Mouse (Mus musculus) lung, embryonic 14.5 days (tissue): ENCODE data around the gene Gm11027. TPM values are rescaled to one million over a fixed set of nuclear protein-coding genes. Genes with fewer than 3 reads are reported as not detected.
A peak's percentile ranks its signal among the peaks of the same experiment; 100 is the strongest.
"Not testable (repeated sequence)": the region's sequence is repeated elsewhere in the genome, so short reads cannot be mapped to it uniquely, and the experiment has no call there.

Experiments
- ATAC-seq: fragments of 200-750 bp; cut with Nextera tagmentation; 2 replicates; pipeline ENCODE4 v1.8.0; 2017; ENCODE audit warnings: mild to moderate bottlenecking, moderate TSS enrichment, moderate library complexity; ENCODE audit not compliant: insufficient read depth
- DNase-seq: peaks from one replicate; pipeline ENCODE4 v3.0.0-alpha.2; 2015
- H3K27ac ChIP-seq: fragments of 300-500 bp; sonication (generic); 2 replicates; pipeline ENCODE4 v1.5.1; 2014; ENCODE audit warnings: low read depth, mild to moderate bottlenecking, moderate library complexity
- H3K27me3 ChIP-seq: fragments of 300-500 bp; sonication (generic); 2 replicates; pipeline ENCODE4 v1.6.1; 2014; ENCODE audit warnings: low read length, control low read depth; ENCODE audit not compliant: insufficient read depth
- H3K36me3 ChIP-seq: fragments of 300-500 bp; sonication (generic); 2 replicates; pipeline ENCODE4 v1.6.1; 2014; ENCODE audit warnings: control low read depth; ENCODE audit not compliant: insufficient read depth
- H3K4me1 ChIP-seq: fragments of 300-500 bp; sonication (generic); 2 replicates; pipeline ENCODE4 v1.6.1; 2014; ENCODE audit warnings: antibody characterized with exemption, control low read depth; ENCODE audit not compliant: insufficient read depth
- H3K4me2 ChIP-seq: fragments of 300-500 bp; sonication (generic); 2 replicates; pipeline ENCODE4 v1.6.1; 2014; ENCODE audit warnings: mild to moderate bottlenecking
- H3K4me3 ChIP-seq: fragments of 300-500 bp; sonication (generic); 2 replicates; pipeline ENCODE4 v1.5.1; 2014; ENCODE audit warnings: low read depth, low read length
- H3K9ac ChIP-seq: fragments of 300-500 bp; sonication (generic); 2 replicates; pipeline ENCODE4 v1.6.1; 2014
- H3K9me3 ChIP-seq: fragments of 300-500 bp; sonication (generic); 2 replicates; pipeline ENCODE4 v1.6.1; 2016; ENCODE audit warnings: low read depth, low read length, control low read depth
- CTCF ChIP-seq: IDR thresholded peaks from 2 replicates; pipeline ENCODE4 v1.5.1; 2016; ENCODE audit warnings: antibody characterized with exemption, low read depth
- WGBS: fragments of 180-500 bp; shearing (Covaris S2); extraction: QIAGEN DNeasy Blood & Tissue Kit; methylation state at CpG from one replicate; pipeline ENCODE4 v1.1.7; 2014; 5-methylcytosine and 5-hydroxymethylcytosine counted together
- polyA plus RNA-seq: library from polyadenylated mRNA; unstranded; fragments of >200 nt; fragmentation: Nextera tagmentation; extraction: Ambion mirVana; gene quantifications from 2 replicates; pipeline ENCODE4 v1.2.1, GENCODE M21; 2014

Gene Gm11027
- not detected in 2 replicates for polyA plus RNA-seq

DNA sequence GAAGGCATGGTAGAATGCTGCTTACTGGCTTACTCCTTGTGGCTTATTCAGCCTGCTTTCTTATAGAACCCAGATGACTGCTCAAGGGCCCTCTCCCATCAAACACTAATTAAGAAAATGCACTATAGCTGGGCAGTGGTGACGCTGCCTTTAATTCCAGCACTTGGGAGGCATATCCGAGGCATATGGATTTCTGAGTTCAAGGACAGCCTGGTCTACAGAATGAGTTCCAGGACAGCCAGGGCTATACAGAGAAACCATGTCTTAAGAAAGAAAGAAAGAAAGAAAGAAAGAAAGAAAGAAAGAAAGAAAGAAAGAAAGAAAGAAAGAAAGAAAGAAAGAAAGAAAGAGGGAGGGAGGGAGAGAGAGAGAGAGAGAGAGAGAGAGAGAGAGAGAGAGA lies at the start of gene Gm11027:
TSS of gene Gm11027 (plus strand) at position 301 of the 400 bp plus-strand sequence.
- not testable (repeated sequence) for H3K36me3 ChIP-seq, H3K4me3 ChIP-seq, H3K9me3 ChIP-seq, ATAC-seq, H3K27me3 ChIP-seq, DNase-seq, H3K4me1 ChIP-seq, H3K9ac ChIP-seq, H3K27ac ChIP-seq, H3K4me2 ChIP-seq
- 79% methylated on average over 2 of the region's 2 CpGs for WGBS

DNA sequence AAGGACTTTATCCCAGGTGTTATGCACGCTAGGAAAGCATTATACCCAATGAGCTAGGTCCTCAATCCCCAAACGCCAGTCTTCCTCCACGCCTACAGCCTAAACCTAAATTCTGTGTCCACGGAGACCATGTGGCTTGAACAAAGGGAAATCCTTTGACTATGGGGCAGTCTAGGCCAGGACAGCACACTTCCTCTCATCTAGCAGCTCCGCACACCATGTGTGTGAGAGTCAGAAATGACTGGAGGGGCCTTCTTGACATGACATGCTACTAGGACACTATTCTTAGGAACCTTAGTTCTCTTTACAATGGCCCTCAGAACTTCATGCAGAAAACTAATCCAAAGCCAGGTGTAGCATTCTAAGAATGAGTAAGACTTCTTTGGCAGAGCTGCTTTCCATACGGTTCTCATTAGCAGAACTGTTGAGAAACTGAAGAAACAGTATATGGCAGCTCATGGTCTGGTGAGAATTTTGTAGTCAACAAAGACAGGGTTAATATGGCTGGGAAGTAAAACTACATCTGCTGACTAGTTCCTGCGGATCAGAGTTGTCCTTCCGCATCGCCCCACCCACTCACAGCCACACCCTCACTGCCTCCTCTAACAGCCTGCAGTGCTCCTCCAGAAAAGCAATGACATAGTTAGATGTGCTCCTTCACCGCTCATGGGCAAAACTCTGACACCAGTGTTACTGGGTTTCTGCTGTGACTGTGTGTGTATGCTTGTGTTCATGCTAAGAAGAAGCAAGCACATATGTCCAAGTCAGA lies 48.7 kb upstream of the Gm11027 start:
- DNase-seq (no peak), ATAC-seq (no peak)
- Histone ChIP-seq H3K9me3 (no peaks in the 10 kb centered on the region), H3K4me1 (no peaks in the 10 kb centered on the region), H3K4me2 (no peak overlapping the region), H3K27ac (no peak overlapping the region), H3K4me3 (no peak overlapping the region), H3K27me3 (no peaks in the 10 kb centered on the region), H3K36me3 (peaks cover 14% of the 10 kb centered on the region; the same call in 1 of the 2 replicates), H3K9ac (no peak overlapping the region)
- no peak for TF ChIP-seq CTCF
- WGBS = 80% methylated on average over 10 of the region's 10 CpGs

DNA sequence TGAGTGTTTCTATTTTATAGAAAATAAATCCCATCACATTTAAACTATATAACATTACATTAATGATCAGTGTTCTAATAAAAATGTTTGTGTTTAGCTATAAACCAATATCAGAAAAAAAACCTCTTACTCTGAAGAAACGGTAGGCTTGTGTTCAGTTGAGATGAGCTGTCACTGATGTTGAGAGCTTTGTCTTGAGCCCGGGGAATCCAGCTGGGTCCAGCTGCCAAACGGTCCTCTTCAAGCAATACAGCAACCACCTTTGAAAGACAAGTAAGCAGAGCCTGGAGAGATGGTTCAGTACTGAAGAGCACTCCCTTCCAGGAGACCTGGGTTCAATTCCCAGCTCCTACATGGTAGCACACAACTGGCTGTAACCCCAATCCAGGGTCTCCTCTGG lies 45.7 kb upstream of the Gm11027 start:
- Histone ChIP-seq H3K4me2 (no peak overlapping the region), H3K36me3 (peaks cover 8% of the 10 kb centered on the region; the same call in 1 of the 2 replicates), H3K9me3 (no peaks in the 10 kb centered on the region), H3K9ac (no peak overlapping the region), H3K4me3 (no peak overlapping the region), H3K4me1 (no peaks in the 10 kb centered on the region), H3K27me3 (no peaks in the 10 kb centered on the region), H3K27ac (no peak overlapping the region)
- TF ChIP-seq CTCF = no peak
- DNase-seq (no peak), ATAC-seq (no peak)
- 60% methylated on average over 3 of the region's 3 CpGs for WGBS

DNA sequence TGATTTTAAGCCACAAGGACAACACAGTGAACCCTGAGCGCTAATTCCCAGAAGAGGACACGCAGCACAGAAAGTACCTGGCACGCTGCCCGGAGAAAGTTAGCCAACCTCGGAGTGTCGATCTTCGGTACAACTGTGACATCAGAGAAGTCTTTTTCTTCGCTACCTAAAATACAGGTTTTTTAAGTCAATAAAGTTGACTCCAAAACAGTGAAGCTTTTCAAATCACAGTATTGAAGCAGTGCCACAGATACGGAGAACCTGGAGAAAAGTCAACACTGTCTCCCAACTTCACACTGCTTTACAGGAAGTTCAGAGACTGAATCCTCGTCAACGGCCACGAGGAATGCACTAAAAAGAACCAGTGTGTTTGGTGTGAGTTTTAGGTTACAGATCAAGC lies 43.6 kb upstream of the Gm11027 start:
- Histone ChIP-seq H3K4me2 (peak overlapping the region; percentile 36; the same call in 1 of the 2 replicates), H3K9ac (no peak overlapping the region), H3K9me3 (no peaks in the 10 kb centered on the region), H3K36me3 (no peaks in the 10 kb centered on the region), H3K27me3 (no peaks in the 10 kb centered on the region), H3K4me1 (no peaks in the 10 kb centered on the region), H3K4me3 (no peak overlapping the region), H3K27ac (peak overlapping the region; percentile 60)
- TF ChIP-seq CTCF = no peak
- peak; percentile 81 for ATAC-seq
- WGBS = 41% methylated on average over 12 of the region's 12 CpGs
- peak; percentile 87 for DNase-seq

DNA sequence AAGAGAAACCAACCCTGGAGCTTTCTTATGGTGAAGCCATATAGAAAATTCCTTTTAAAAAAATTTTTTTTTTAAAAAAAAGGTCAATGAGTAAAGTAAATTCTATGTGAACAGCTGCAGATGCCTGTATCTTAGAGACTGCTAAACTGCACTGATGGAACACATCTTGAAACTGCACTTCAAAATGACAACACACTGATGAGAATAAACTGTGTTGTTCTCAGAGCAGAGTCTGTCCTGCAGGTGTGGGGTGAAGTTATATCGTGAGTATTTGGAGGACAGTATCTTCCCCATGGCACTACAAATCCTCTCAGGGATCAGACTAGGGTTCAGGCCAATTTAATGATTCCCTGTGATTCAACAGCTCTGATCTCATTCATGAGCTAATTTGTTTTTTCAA lies 43.1 kb upstream of the Gm11027 start:
- no peak for TF ChIP-seq CTCF
- H3K36me3 ChIP-seq = no peaks in the 10 kb centered on the region
- no peaks in the 10 kb centered on the region for H3K27me3 ChIP-seq
- peak; percentile 21; the same call in 1 of the 2 replicates for ATAC-seq
- DNase-seq = no peak
- peak overlapping the region; percentile 36; the same call in 1 of the 2 replicates for H3K4me2 ChIP-seq
- H3K27ac ChIP-seq = peak overlapping the region; percentile 60
- H3K9me3 ChIP-seq = no peaks in the 10 kb centered on the region
- no peak overlapping the region for H3K9ac ChIP-seq
- WGBS = 74% methylated on average over 1 of the region's 1 CpGs
- H3K4me1 ChIP-seq = no peaks in the 10 kb centered on the region
- H3K4me3 ChIP-seq = no peak overlapping the region

DNA sequence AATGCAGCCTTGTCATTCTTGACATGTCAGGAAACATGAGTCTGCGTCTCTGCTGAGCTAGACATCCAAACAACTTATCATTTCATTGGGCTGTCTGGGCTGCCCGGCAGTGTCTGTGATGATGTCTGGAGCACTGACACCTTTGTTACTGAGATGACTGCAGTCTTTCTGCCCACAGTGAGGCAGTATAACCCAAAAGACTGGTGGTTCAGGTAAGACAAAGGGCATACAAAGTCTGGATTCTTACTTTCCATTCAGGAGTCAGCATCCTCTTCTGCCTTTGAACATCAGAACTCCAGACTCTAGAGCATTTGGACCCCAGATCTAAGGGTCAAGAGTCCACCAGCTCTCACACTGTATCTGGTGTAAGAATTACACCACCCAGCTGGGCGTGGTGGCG lies 39.8 kb upstream of the Gm11027 start:
- 73% methylated on average over 4 of the region's 4 CpGs for WGBS
- no peak overlapping the region for H3K4me2 ChIP-seq
- ATAC-seq (no peak), DNase-seq (peak; percentile 11)
- H3K9ac ChIP-seq = no peak overlapping the region
- H3K4me3 ChIP-seq = no peak overlapping the region
- no peaks in the 10 kb centered on the region for H3K9me3 ChIP-seq
- no peaks in the 10 kb centered on the region for H3K27me3 ChIP-seq
- no peaks in the 10 kb centered on the region for H3K4me1 ChIP-seq
- no peaks in the 10 kb centered on the region for H3K36me3 ChIP-seq
- peak; percentile 19; the same call in 1 of the 2 replicates for TF ChIP-seq CTCF
- no peak overlapping the region for H3K27ac ChIP-seq

DNA sequence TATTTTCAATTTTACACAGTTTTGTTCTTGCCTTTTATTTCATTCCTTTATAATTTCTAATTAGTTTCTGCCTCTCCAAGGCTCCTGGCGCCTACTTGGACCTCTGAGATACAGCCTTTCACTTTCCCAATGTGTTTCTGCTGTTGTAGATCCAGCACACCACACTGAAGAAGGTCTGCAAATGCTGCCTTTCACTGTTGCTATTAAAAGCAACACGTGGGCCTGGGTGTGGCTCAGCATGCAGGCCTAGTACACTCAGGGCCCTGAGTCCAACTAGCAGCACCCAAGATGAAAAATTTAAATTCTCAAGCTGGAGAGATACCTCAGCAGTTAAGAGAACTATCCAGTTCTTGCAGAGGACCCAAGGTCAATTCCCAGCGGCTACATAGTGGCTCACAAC lies 38.5 kb upstream of the Gm11027 start:
- H3K27ac ChIP-seq = no peak overlapping the region
- H3K4me3 ChIP-seq = no peak overlapping the region
- no peak for DNase-seq
- H3K36me3 ChIP-seq = 0 out of 2 replicates have a peak, but pooled peaks cover 5% of the 10 kb centered on the region
- no peaks in the 10 kb centered on the region for H3K9me3 ChIP-seq
- ATAC-seq = no peak
- H3K27me3 ChIP-seq = no peaks in the 10 kb centered on the region
- H3K4me2 ChIP-seq = no peak overlapping the region
- H3K9ac ChIP-seq = no peak overlapping the region
- 75% methylated on average over 3 of the region's 3 CpGs for WGBS
- no peak for TF ChIP-seq CTCF
- no peaks in the 10 kb centered on the region for H3K4me1 ChIP-seq
